Mouse (Mus musculus) megakaryocyte, embryonic 14.5 days (primary cell): ENCODE results near the gene Mepe. TPM values are rescaled to one million over a fixed set of nuclear protein-coding genes. Genes with fewer than 3 reads are reported as not detected.

ENCODE experiments used
- H3K27me3 ChIP-seq: replicated peaks from 2 replicates; pipeline ENCODE3; 2012; ENCODE audit warnings: inconsistent platforms
- H3K36me3 ChIP-seq: replicated peaks from 2 replicates; pipeline ENCODE3; 2012; ENCODE audit warnings: low read length, inconsistent platforms, mixed read lengths
- H3K4me1 ChIP-seq: 2 replicates; pipeline ENCODE4 v1.6.1; 2012; ENCODE audit warnings: inconsistent platforms
- H3K4me3 ChIP-seq: replicated peaks from 2 replicates; pipeline ENCODE3; 2012; ENCODE audit warnings: moderate library complexity, mild to moderate bottlenecking, inconsistent platforms
- H3K9me3 ChIP-seq: 2 replicates; pipeline ENCODE4 v1.6.1; 2012; ENCODE audit warnings: inconsistent platforms
- FLI1 ChIP-seq: IDR thresholded peaks from 2 replicates; pipeline ENCODE4 v1.6.1; 2012; ENCODE audit warnings: low read length, inconsistent platforms, mixed read lengths
- GATA1 ChIP-seq: IDR thresholded peaks from 3 replicates; pipeline ENCODE4 v1.6.1; 2012; ENCODE audit warnings: mixed read lengths, low read length, inconsistent platforms, borderline replicate concordance
- polyA plus RNA-seq: library from polyadenylated mRNA; stranded (reverse); fragments of >175 nt; gene quantifications from 2 replicates; pipeline ENCODE4 v1.2.3, GENCODE M21; 2012; ENCODE audit warnings: low replicate concordance; ENCODE audit not compliant: insufficient read depth

Gene Mepe
- polyA plus RNA-seq, 1 experiment: not detected

GRCm38 (mm10) chr5:104333231-104333640 lies 8.1 kb downstream of the Mepe start:
- no peaks in the 10 kb centered on the region for H3K9me3 ChIP-seq
- TF ChIP-seq GATA1 (no peak), FLI1 (no peak)

DNA sequence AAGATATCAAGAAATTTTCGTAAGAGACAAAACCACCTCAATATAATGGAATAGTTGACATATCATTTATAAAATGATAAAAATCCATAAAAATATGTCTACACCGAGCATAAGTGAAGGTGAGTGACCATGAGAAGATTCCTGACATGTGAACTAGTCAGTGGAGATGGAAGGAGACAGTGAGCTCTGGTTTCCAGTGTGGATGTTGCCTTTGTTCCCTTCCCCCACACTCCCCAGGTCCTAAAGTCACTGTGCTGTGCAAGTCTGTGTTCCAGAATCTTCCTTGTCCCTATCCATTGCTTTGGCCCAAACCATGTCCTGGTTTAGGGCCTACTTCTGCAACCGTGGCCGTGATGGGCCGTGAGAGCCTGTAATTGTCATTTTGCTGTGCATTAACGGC lies 8.5 kb downstream of the Mepe start:
- Histone ChIP-seq H3K27me3 (peaks cover 11% of the 10 kb centered on the region), H3K4me1 (no peaks in the 10 kb centered on the region), H3K4me3 (no peak overlapping the region), H3K9me3 (no peaks in the 10 kb centered on the region), H3K36me3 (no peaks in the 10 kb centered on the region)
- no peak for TF ChIP-seq FLI1
- no peak for TF ChIP-seq GATA1

More at GRCm38 (mm10) chr5:104333231-104333640, 8.1 kb downstream of the Mepe start:
- Histone ChIP-seq H3K27me3 (peaks cover 11% of the 10 kb centered on the region), H3K36me3 (no peaks in the 10 kb centered on the region), H3K4me1 (no peaks in the 10 kb centered on the region), H3K4me3 (no peak overlapping the region)

- Histone ChIP-seq H3K4me1 (no peaks in the 10 kb centered on the region; the same call in 1 of the 2 replicates), H3K9me3 (no peaks in the 10 kb centered on the region), H3K4me3 (no peak overlapping the region), H3K36me3 (no peaks in the 10 kb centered on the region), H3K27me3 (peaks cover 12% of the 10 kb centered on the region)
- TF ChIP-seq FLI1 (no peak), GATA1 (no peak)
Observed at GRCm38 (mm10) chr5:104334516-104334915, 9.4 kb downstream of the Mepe start.

GRCm38 (mm10) chr5:104335962-104336361 lies 10.8 kb downstream of the Mepe start:
- H3K4me1 ChIP-seq: peaks cover 4% of the 10 kb centered on the region; the same call in 1 of the 2 replicates
- no peak overlapping the region for H3K4me3 ChIP-seq
- peaks cover 14% of the 10 kb centered on the region for H3K27me3 ChIP-seq
- no peaks in the 10 kb centered on the region for H3K9me3 ChIP-seq
- H3K36me3 ChIP-seq: no peaks in the 10 kb centered on the region
- TF ChIP-seq FLI1 (no peak), GATA1 (no peak)

- Histone ChIP-seq H3K36me3 (no peaks in the 10 kb centered on the region), H3K27me3 (peaks cover 19% of the 10 kb centered on the region), H3K9me3 (no peaks in the 10 kb centered on the region), H3K4me3 (no peak overlapping the region), H3K4me1 (peaks cover 4% of the 10 kb centered on the region; the same call in 1 of the 2 replicates)
- TF ChIP-seq GATA1: no peak
- TF ChIP-seq FLI1: no peak
Observed at GRCm38 (mm10) chr5:104337491-104337890, 12.4 kb downstream of the Mepe start.

GRCm38 (mm10) chr5:104339009-104339408 lies 13.9 kb downstream of the Mepe start:
- no peaks in the 10 kb centered on the region for H3K9me3 ChIP-seq
- TF ChIP-seq GATA1: no peak
- TF ChIP-seq FLI1: no peak

GRCm38 (mm10) chr5:104339706-104340512 lies 14.8 kb downstream of the Mepe start:
- peak overlapping the region; percentile 38 for H3K4me3 ChIP-seq
- no peaks in the 10 kb centered on the region for H3K36me3 ChIP-seq
- TF ChIP-seq FLI1 (no peak), GATA1 (no peak)
- H3K27me3 ChIP-seq: peaks cover 19% of the 10 kb centered on the region
- no peaks in the 10 kb centered on the region for H3K9me3 ChIP-seq
- H3K4me1 ChIP-seq: peaks cover 4% of the 10 kb centered on the region; the same call in 1 of the 2 replicates

More at GRCm38 (mm10) chr5:104339009-104339408, 13.9 kb downstream of the Mepe start:
- peaks cover 4% of the 10 kb centered on the region; the same call in 1 of the 2 replicates for H3K4me1 ChIP-seq
- H3K4me3 ChIP-seq: no peak overlapping the region
- H3K36me3 ChIP-seq: no peaks in the 10 kb centered on the region
- H3K27me3 ChIP-seq: peaks cover 19% of the 10 kb centered on the region

- no peaks in the 10 kb centered on the region for H3K36me3 ChIP-seq
- no peaks in the 10 kb centered on the region for H3K9me3 ChIP-seq
- no peak for TF ChIP-seq FLI1
- TF ChIP-seq GATA1: no peak
- H3K4me1 ChIP-seq: peaks cover 8% of the 10 kb centered on the region
- H3K4me3 ChIP-seq: no peak overlapping the region
- H3K27me3 ChIP-seq: peaks cover 19% of the 10 kb centered on the region
Observed at GRCm38 (mm10) chr5:104340513-104340829, 15.3 kb downstream of the Mepe start.

- H3K4me3 ChIP-seq: no peak overlapping the region
- no peaks in the 10 kb centered on the region for H3K9me3 ChIP-seq
- TF ChIP-seq GATA1 (no peak), FLI1 (no peak)
- peaks cover 9% of the 10 kb centered on the region for H3K27me3 ChIP-seq
- H3K36me3 ChIP-seq: no peaks in the 10 kb centered on the region
- peaks cover 8% of the 10 kb centered on the region for H3K4me1 ChIP-seq
Observed at GRCm38 (mm10) chr5:104342881-104343280, 17.8 kb downstream of the Mepe start.

- Histone ChIP-seq H3K4me1 (peaks cover 6% of the 10 kb centered on the region), H3K4me3 (no peak overlapping the region), H3K36me3 (no peaks in the 10 kb centered on the region), H3K27me3 (peaks cover 5% of the 10 kb centered on the region), H3K9me3 (no peaks in the 10 kb centered on the region)
- no peak for TF ChIP-seq GATA1
Observed at GRCm38 (mm10) chr5:104344526-104345240, 19.6 kb downstream of the Mepe start.
